Mouse (Mus musculus) neural tube, embryonic 15.5 days (tissue): Measurements from ENCODE around the gene Alg9. TPM values are rescaled to one million over a fixed set of nuclear protein-coding genes. Genes with fewer than 3 reads are reported as not detected.
"Not testable (repeated sequence)": the region's sequence is repeated elsewhere in the genome, so short reads cannot be mapped to it uniquely, and the experiment has no call there.

Source experiments
- ATAC-seq: fragments of 200-750 bp; cut with Nextera tagmentation; 2 replicates; pipeline ENCODE4 v1.8.0; 2017; ENCODE audit warnings: mild to moderate bottlenecking, moderate TSS enrichment, moderate library complexity; ENCODE audit not compliant: low FRiP score
- H3K27ac ChIP-seq: fragments of 300-500 bp; sonication (generic); replicated peaks from 2 replicates; pipeline ENCODE4 v1.5.1; 2015; ENCODE audit warnings: mild to moderate bottlenecking, inconsistent platforms
- H3K27me3 ChIP-seq: fragments of 300-500 bp; sonication (generic); replicated peaks from 2 replicates; pipeline ENCODE4 v1.6.1; 2015; ENCODE audit warnings: inconsistent platforms
- H3K36me3 ChIP-seq: fragments of 300-500 bp; sonication (generic); 2 replicates; pipeline ENCODE4 v1.6.1; 2015; ENCODE audit warnings: inconsistent platforms
- H3K4me1 ChIP-seq: fragments of 300-500 bp; sonication (generic); 2 replicates; pipeline ENCODE4 v1.6.1; 2015; ENCODE audit warnings: inconsistent platforms
- H3K4me2 ChIP-seq: fragments of 300-500 bp; sonication (generic); 2 replicates; pipeline ENCODE4 v1.6.1; 2015; ENCODE audit warnings: inconsistent platforms, mild to moderate bottlenecking, moderate library complexity
- H3K4me3 ChIP-seq: fragments of 300-500 bp; sonication (generic); replicated peaks from 2 replicates; pipeline ENCODE4 v1.5.1; 2015; ENCODE audit warnings: mild to moderate bottlenecking, inconsistent platforms
- H3K9ac ChIP-seq: fragments of 300-500 bp; sonication (generic); replicated peaks from 2 replicates; pipeline ENCODE4 v1.6.1; 2015; ENCODE audit warnings: mild to moderate bottlenecking, inconsistent platforms
- H3K9me3 ChIP-seq: fragments of 300-500 bp; sonication (generic); replicated peaks from 2 replicates; pipeline ENCODE4 v1.6.1; 2016; ENCODE audit warnings: inconsistent platforms
- WGBS: fragments of 180-500 bp; shearing (Covaris S2); methylation state at CpG from one replicate; pipeline ENCODE4 v1.1.7; 2015; ENCODE audit warnings: mixed read lengths; 5-methylcytosine and 5-hydroxymethylcytosine counted together
- polyA plus RNA-seq: library from polyadenylated mRNA; unstranded; fragments of >200 nt; fragmentation: Nextera tagmentation; extraction: Ambion mirVana; gene quantifications from 2 replicates; pipeline ENCODE4 v1.2.1, GENCODE M21; 2015

Gene Alg9
- polyA plus RNA-seq, 1 experiment from 2014 or later: 62.9 TPM

GRCm38 (mm10) chr9:50822216-50822615 is 47.4 kb downstream of the Alg9 start:
- ATAC-seq: no peak
- Histone ChIP-seq H3K4me3 (no peak overlapping the region), H3K9ac (no peak overlapping the region), H3K4me1 (no peaks in the 10 kb centered on the region), H3K27me3 (no peaks in the 10 kb centered on the region), H3K36me3 (peaks cover 35% of the 10 kb centered on the region), H3K4me2 (no peak overlapping the region), H3K9me3 (no peaks in the 10 kb centered on the region), H3K27ac (no peak overlapping the region)
- 95% methylated on average over 5 of the region's 5 CpGs for WGBS

- Histone ChIP-seq H3K27me3 (no peaks in the 10 kb centered on the region), H3K4me3 (no peak overlapping the region), H3K9me3 (no peaks in the 10 kb centered on the region), H3K4me1 (no peaks in the 10 kb centered on the region), H3K4me2 (no peak overlapping the region), H3K9ac (no peak overlapping the region), H3K27ac (no peak overlapping the region), H3K36me3 (peaks cover 29% of the 10 kb centered on the region)
- ATAC-seq: no peak
- 93% methylated on average over 11 of the region's 11 CpGs for WGBS
Measured at GRCm38 (mm10) chr9:50823779-50824453, 49.1 kb downstream of the Alg9 start.

GRCm38 (mm10) chr9:50831514-50831913 is 56.7 kb downstream of the Alg9 start:
- H3K9ac ChIP-seq: no peak overlapping the region
- H3K4me2 ChIP-seq: no peak overlapping the region
- no peaks in the 10 kb centered on the region for H3K4me1 ChIP-seq
- no peak for ATAC-seq
- no peaks in the 10 kb centered on the region for H3K9me3 ChIP-seq
- 0 out of 2 replicates have a peak, but pooled peaks cover 17% of the 10 kb centered on the region for H3K36me3 ChIP-seq
- 91% methylated on average over 5 of the region's 5 CpGs for WGBS
- no peaks in the 10 kb centered on the region for H3K27me3 ChIP-seq
- H3K4me3 ChIP-seq: no peak overlapping the region
- H3K27ac ChIP-seq: no peak overlapping the region

- ATAC-seq: no peak
- Histone ChIP-seq H3K9ac (no peak overlapping the region), H3K36me3 (0 out of 2 replicates have a peak, but pooled peaks cover 17% of the 10 kb centered on the region), H3K27ac (no peak overlapping the region), H3K4me2 (no peak overlapping the region), H3K4me3 (no peak overlapping the region), H3K27me3 (no peaks in the 10 kb centered on the region), H3K9me3 (no peaks in the 10 kb centered on the region), H3K4me1 (no peaks in the 10 kb centered on the region)
- WGBS: 94% methylated on average over 4 of the region's 4 CpGs
Measured at GRCm38 (mm10) chr9:50832162-50832561, 57.3 kb downstream of the Alg9 start.

GRCm38 (mm10) chr9:50832582-50832981 is 57.8 kb downstream of the Alg9 start:
- H3K9ac ChIP-seq, H3K4me1 ChIP-seq, H3K27ac ChIP-seq, H3K9me3 ChIP-seq, ATAC-seq, H3K4me3 ChIP-seq, H3K4me2 ChIP-seq, H3K27me3 ChIP-seq: not testable (repeated sequence)
- H3K36me3 ChIP-seq: 0 out of 2 replicates have a peak, but pooled peaks cover 17% of the 10 kb centered on the region
- WGBS: 94% methylated on average over 2 of the region's 2 CpGs

- 91% methylated on average over 8 of the region's 8 CpGs for WGBS
- ATAC-seq: no peak
- no peak overlapping the region for H3K4me3 ChIP-seq
- H3K27ac ChIP-seq: no peak overlapping the region
- no peaks in the 10 kb centered on the region for H3K4me1 ChIP-seq
- H3K4me2 ChIP-seq: no peak overlapping the region
- H3K36me3 ChIP-seq: peaks cover 12% of the 10 kb centered on the region; the same call in 1 of the 2 replicates
- no peaks in the 10 kb centered on the region for H3K27me3 ChIP-seq
- H3K9me3 ChIP-seq: no peaks in the 10 kb centered on the region
- H3K9ac ChIP-seq: no peak overlapping the region
Measured at GRCm38 (mm10) chr9:50833786-50834185, 59.0 kb downstream of the Alg9 start.

GRCm38 (mm10) chr9:50835068-50835705 is 60.4 kb downstream of the Alg9 start:
- Histone ChIP-seq H3K27ac (no peak overlapping the region), H3K4me3 (no peak overlapping the region), H3K9me3 (no peaks in the 10 kb centered on the region), H3K4me1 (no peaks in the 10 kb centered on the region), H3K27me3 (no peaks in the 10 kb centered on the region), H3K36me3 (peaks cover 12% of the 10 kb centered on the region; the same call in 1 of the 2 replicates), H3K4me2 (no peak overlapping the region), H3K9ac (no peak overlapping the region)
- 89% methylated on average over 10 of the region's 10 CpGs for WGBS
- no peak for ATAC-seq

GRCm38 (mm10) chr9:50836097-50836496 is 61.3 kb downstream of the Alg9 start:
- Histone ChIP-seq H3K4me3 (no peak overlapping the region), H3K27ac (no peak overlapping the region), H3K4me2 (no peak overlapping the region), H3K36me3 (peaks cover 10% of the 10 kb centered on the region; the same call in 1 of the 2 replicates), H3K9me3 (no peaks in the 10 kb centered on the region), H3K27me3 (no peaks in the 10 kb centered on the region), H3K4me1 (no peaks in the 10 kb centered on the region), H3K9ac (no peak overlapping the region)
- no peak for ATAC-seq
- 88% methylated on average over 4 of the region's 4 CpGs for WGBS

- no peak overlapping the region for H3K27ac ChIP-seq
- H3K4me1 ChIP-seq: no peaks in the 10 kb centered on the region
- no peak for ATAC-seq
- peaks cover 13% of the 10 kb centered on the region for H3K36me3 ChIP-seq
- no peaks in the 10 kb centered on the region for H3K27me3 ChIP-seq
- H3K9ac ChIP-seq: no peak overlapping the region
- H3K9me3 ChIP-seq: no peaks in the 10 kb centered on the region
- H3K4me3 ChIP-seq: no peak overlapping the region
- WGBS: 88% methylated on average over 13 of the region's 13 CpGs
- no peak overlapping the region for H3K4me2 ChIP-seq
Measured at GRCm38 (mm10) chr9:50841079-50841789, 66.4 kb downstream of the Alg9 start.

- H3K27me3 ChIP-seq: no peaks in the 10 kb centered on the region
- no peak for ATAC-seq
Measured at GRCm38 (mm10) chr9:50845081-50845480, 70.3 kb downstream of the Alg9 start, which contains the start of gene Ppp2r1b. Ppp2r1b (plus strand) TSS chr9:50845301.

GRCm38 (mm10) chr9:50845547-50845946 is 70.7 kb downstream of the Alg9 start:
- 38% methylated on average over 9 of the region's 9 CpGs for WGBS
- no peaks in the 10 kb centered on the region for H3K4me1 ChIP-seq
- H3K9me3 ChIP-seq: no peaks in the 10 kb centered on the region
- no peak overlapping the region for H3K4me2 ChIP-seq
- no peak overlapping the region for H3K4me3 ChIP-seq
- H3K27me3 ChIP-seq: no peaks in the 10 kb centered on the region
- ATAC-seq: no peak
- peaks cover 13% of the 10 kb centered on the region for H3K36me3 ChIP-seq
- H3K27ac ChIP-seq: no peak overlapping the region
- no peak overlapping the region for H3K9ac ChIP-seq

More at GRCm38 (mm10) chr9:50845081-50845480, 70.3 kb downstream of the Alg9 start, which contains the start of gene Ppp2r1b:
- no peak within 1 kb of the TSS for H3K4me3 ChIP-seq
- no peak within 1 kb of the TSS for H3K9ac ChIP-seq
- no peak within 1 kb of the TSS for H3K27ac ChIP-seq
- WGBS: 94% methylated on average over 3 of the region's 3 CpGs
- peaks cover 13% of the 10 kb centered on the region for H3K36me3 ChIP-seq
- no peak within 1 kb of the TSS for H3K4me2 ChIP-seq
- H3K9me3 ChIP-seq: no peaks in the 10 kb centered on the region
- H3K4me1 ChIP-seq: no peaks in the 10 kb centered on the region
